Mouse (Mus musculus) gastrocnemius, adult 2 months (tissue): ENCODE measurements at regions not wholly inside any gene's neighbourhood (a gene's known extent, or its start where the extent isn't known, plus 50 kb on each side); places are given as distances from the start of the nearest gene placed in this dataset.

Experiments
- DNase-seq: peaks from one replicate; pipeline ENCODE4 v3.0.0; 2022
- H3K27ac ChIP-seq: fragments of 200-600 bp; 2 replicates; pipeline ENCODE4 v1.8.1; 2022; ENCODE audit warnings: mild to moderate bottlenecking
- H3K4me3 ChIP-seq: fragments of 200-600 bp; 2 replicates; pipeline ENCODE4 v1.8.1; 2022; ENCODE audit warnings: mild to moderate bottlenecking, moderate library complexity
- CTCF ChIP-seq: fragments of 200-600 bp; IDR thresholded peaks from 2 replicates; pipeline ENCODE4 v1.8.1; 2022; ENCODE audit warnings: antibody characterized with exemption, mild to moderate bottlenecking, moderate library complexity
- intact Hi-C: fragments of 180-260 bp; cut with DNase I; formaldehyde crosslinking; loops from one replicate; pipeline ENCODE4 v1.15.1; 2025

DNA sequence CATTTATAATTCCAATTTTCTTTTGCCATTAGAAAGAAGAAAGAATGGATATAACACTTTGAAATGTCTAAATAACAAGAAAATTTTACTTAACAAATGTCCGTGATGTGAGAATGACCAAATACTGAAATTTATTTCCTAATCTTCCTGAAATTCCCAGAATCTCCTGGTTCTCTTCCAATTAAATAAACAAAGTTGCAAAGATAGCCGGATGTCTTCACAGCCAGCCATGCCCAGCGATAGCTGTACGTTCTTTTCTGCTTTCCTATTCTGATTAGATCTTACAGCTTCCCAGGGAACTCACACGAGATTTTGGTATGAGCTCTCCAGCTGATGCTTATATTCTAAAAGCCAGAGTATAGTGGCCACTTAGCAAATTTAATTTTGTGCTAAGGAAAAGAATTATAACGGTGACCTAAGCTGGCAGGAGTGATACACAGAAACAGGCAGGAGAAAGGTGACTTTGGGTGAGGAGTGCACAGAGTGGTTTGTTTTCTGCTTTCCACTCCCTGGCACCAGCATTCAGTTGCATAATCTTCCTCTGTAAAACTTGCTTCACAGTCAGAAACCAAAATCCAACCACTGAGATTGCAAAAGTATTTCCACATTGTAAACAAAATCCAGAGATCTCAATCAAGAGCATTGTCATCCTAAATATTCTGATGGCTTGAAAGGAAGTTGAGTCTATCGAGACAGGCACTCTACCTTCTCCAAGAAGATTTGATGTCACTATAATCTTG, 74.7 kb upstream of the Foxq1 start:
- intact Hi-C loops: no loop called here
- no peak for TF ChIP-seq CTCF
- Histone ChIP-seq H3K27ac (no peak overlapping the region), H3K4me3 (no peak overlapping the region)
- DNase-seq: no peak

DNA sequence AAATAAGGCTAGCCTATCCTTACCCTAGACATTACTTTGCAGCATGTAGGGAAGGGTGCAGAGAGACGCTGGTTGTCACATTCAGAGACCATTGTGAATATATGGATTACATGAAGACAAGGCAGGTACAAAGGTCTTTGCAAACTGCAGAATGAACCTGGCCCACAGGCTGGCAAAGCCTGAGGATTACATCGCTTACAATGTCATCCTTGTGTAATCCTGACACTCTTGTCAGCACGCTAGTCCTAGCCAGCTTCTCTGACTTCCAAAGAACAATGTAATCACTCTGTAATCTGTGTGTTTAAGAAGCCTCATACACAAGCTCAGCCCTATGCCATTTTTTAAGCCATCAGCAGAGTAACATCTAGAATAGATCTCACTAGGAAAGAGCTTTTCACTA, 69.6 kb upstream of the Foxq1 start:
- TF ChIP-seq CTCF: no peak
- Histone ChIP-seq H3K27ac (no peak overlapping the region), H3K4me3 (no peak overlapping the region)
- intact Hi-C loops: no loop called here
- no peak for DNase-seq

DNA sequence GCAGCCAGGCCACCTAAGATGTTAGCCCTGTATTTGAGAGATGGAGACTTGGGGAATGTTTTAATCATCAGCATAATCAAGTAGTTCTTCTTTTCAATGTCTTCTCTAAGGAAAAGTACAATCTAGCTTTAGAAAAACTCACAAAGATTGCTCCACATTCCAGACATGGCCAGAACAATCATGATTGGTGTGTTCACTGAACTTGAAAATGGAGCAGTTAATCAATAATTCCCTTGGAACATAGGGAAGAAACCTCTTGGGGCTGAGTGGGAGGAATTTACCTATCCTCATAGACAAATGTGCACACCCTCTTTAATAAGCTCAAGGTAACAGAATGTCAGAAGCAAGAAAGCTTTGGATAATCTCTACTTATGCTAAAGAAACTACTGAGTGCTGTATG, 67.7 kb upstream of the Foxq1 start:
- DNase-seq: no peak

DNA sequence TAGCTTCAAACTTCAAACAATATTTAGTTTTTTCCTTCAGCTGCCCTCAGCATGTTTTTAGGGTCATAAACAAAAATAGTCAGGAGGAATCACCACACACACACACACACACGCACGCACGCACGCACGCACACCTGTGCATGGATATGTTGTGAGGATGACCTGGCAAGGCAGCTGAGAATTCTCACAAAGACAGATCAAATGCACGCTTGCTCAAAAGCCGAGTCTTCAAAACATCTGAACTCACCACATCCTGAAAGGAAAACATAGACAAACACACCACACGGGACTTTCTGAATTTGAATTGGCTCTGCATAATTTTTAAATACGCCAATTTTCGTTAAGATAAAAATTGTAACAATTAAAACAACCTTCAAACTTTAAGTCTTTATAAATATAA, 52.7 kb upstream of the Foxq1 start:
- no peak overlapping the region for H3K27ac ChIP-seq
- no peak for DNase-seq
- no peak for TF ChIP-seq CTCF
- H3K4me3 ChIP-seq: no peak overlapping the region
- intact Hi-C loops: no loop called here

More for the DNA sequence above, 67.7 kb upstream of the Foxq1 start:
- intact Hi-C loops: no loop called here
- H3K27ac ChIP-seq: no peak overlapping the region
- TF ChIP-seq CTCF: no peak
- H3K4me3 ChIP-seq: no peak overlapping the region

DNA sequence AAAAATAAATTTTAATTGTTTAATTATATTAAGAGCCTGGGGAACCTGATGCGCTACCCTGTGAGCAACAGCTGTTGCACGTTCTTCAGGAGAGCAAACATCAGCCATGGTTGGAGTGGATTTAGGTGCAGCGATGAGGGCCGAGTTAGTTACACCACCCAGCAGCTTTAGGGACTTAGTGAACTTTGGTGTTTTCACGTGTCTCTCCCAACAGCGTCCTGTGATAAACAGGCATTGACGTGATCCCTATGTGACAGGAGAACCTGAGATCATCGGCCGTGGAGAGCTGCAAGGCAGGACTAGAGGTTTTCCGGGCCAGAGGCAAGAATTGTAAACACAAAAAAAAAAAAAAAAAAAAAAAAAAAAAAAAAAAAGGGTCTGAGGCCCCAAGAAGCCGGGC, 52.1 kb upstream of the Foxq1 start:
- intact Hi-C loops: no loop called here
- no peak overlapping the region for H3K27ac ChIP-seq
- no peak overlapping the region for H3K4me3 ChIP-seq
- TF ChIP-seq CTCF: no peak
- DNase-seq: no peak

DNA sequence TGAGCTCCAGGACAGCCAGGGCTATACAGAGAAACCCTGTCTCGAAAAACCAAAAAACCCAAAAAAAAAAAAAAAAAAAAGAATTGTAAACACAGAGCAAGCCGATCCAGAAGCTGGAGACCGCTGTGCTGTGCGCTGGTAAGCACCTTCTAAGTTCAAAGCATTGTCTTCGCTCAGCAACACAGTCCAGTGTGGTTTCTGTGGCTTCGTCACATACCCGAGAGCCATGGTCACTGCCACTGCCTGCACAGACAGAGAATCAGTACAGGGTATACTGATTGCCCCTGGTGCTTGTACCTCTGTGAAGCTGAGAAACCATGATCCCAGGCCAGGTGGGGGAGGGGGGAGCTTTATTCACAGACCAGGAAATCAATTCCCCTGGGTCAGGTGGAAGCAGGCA, 51.6 kb upstream of the Foxq1 start:
- intact Hi-C loops: no loop called here

DNA sequence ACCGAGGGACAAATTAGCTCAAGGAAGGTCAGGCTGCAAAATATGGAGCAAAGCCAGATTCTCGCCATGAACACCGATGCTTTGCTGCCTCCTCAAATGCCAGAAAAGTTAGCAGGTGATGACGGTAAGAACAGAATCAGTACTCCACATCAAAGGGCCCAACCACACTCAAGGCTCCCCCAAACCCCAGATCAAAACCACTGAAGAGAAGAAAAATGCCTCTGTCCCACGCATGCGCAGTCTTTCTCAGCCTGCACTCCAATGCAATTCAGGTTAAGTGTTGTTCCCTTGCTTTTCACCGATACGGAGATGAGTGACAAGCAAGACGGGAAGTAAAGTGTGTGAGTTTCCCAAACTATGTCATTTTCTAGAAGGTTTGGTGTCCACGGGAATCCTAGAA, 50.5 kb upstream of the Foxq1 start:
- intact Hi-C loops: no loop called here
- H3K27ac ChIP-seq: no peak overlapping the region
- no peak overlapping the region for H3K4me3 ChIP-seq
- TF ChIP-seq CTCF: no peak
- DNase-seq: no peak

More for the DNA sequence above, 51.6 kb upstream of the Foxq1 start:
- no peak for DNase-seq
- Histone ChIP-seq H3K27ac (no peak overlapping the region), H3K4me3 (no peak overlapping the region)
- TF ChIP-seq CTCF: no peak
